Mouse (Mus musculus) CH12.LX (cell line): Measurements from ENCODE around the gene Palm2. TPM values are rescaled to one million over a fixed set of nuclear protein-coding genes. Genes with fewer than 3 reads are reported as not detected.

ENCODE experiments used
- DNase-seq: peaks from one replicate; pipeline ENCODE4 v3.0.0-alpha.2; 2013; ENCODE audit errors: extremely low read depth
- H3K27ac ChIP-seq: 2 replicates; pipeline ENCODE4 v1.5.1; 2012; ENCODE audit warnings: low read depth, mild to moderate bottlenecking, control low read depth, moderate library complexity; ENCODE audit not compliant: insufficient read depth
- H3K27me3 ChIP-seq: replicated peaks from 2 replicates; pipeline ENCODE3; 2012; ENCODE audit warnings: inconsistent platforms
- H3K36me3 ChIP-seq, 2 experiments: replicated peaks in 1 of 2; 2 replicates each; pipeline versions ENCODE3 to v1.6.1; 2012; ENCODE audit warnings: inconsistent platforms in 1 of 2, low read length in 1 of 2, mild to moderate bottlenecking in 1 of 2, mixed read lengths in 1 of 2, moderate library complexity in 1 of 2; ENCODE audit not compliant: control insufficient read depth in 1 of 2, insufficient read depth in 1 of 2
- H3K4me1 ChIP-seq, 2 experiments: 2 replicates each; pipeline ENCODE4 v1.6.1; 2012; ENCODE audit warnings: inconsistent platforms in 1 of 2, moderate library complexity in 1 of 2; ENCODE audit not compliant: insufficient read depth in 2 of 2, control insufficient read depth in 1 of 2
- H3K4me2 ChIP-seq: 2 replicates; pipeline ENCODE4 v1.6.1; 2012; ENCODE audit warnings: low read depth, mild to moderate bottlenecking, control low read depth; ENCODE audit not compliant: poor library complexity, insufficient read depth, severe bottlenecking
- H3K4me3 ChIP-seq, 3 experiments: fragments of 150-350 bp in 1 of 3; sonication (generic) in 1 of 3; replicated peaks in 1 of 3; 2 replicates each; pipeline versions ENCODE3 to v1.5.1; 2011 to 2012; ENCODE audit warnings: low read depth in 2 of 3, low read length in 2 of 3, mild to moderate bottlenecking in 2 of 3, moderate library complexity in 2 of 3, control low read depth in 1 of 3, improper control_type of control experiment in 1 of 3, inconsistent platforms in 1 of 3, mixed read lengths in 1 of 3; ENCODE audit not compliant: poor library complexity in 1 of 3
- H3K79me2 ChIP-seq: replicated peaks from 2 replicates; pipeline ENCODE4 v1.6.1; 2012; ENCODE audit warnings: mild to moderate bottlenecking, moderate library complexity; ENCODE audit not compliant: control insufficient read depth, poor library complexity, insufficient read depth, severe bottlenecking; ENCODE audit errors: extremely low read depth
- H3K9ac ChIP-seq: 2 replicates; pipeline ENCODE4 v1.6.1; 2012; ENCODE audit warnings: low read depth, mild to moderate bottlenecking, control low read depth, moderate library complexity; ENCODE audit not compliant: insufficient read depth
- H3K9me3 ChIP-seq: replicated peaks from 2 replicates; pipeline ENCODE3; 2012; ENCODE audit warnings: low read length, inconsistent platforms, mixed read lengths
- BHLHE40 ChIP-seq: IDR thresholded peaks from 2 replicates; pipeline ENCODE4 v1.6.1; 2011; ENCODE audit warnings: mild to moderate bottlenecking, low read depth, low read length, improper control_type of control experiment
- CHD2 ChIP-seq: IDR thresholded peaks from 2 replicates; pipeline ENCODE4 v1.6.1; 2011; ENCODE audit warnings: low read length, improper control_type of control experiment
- CTCF ChIP-seq, 2 experiments: IDR thresholded peaks in 1 of 2; conservative IDR thresholded peaks in 1 of 2; 2 replicates each; pipeline ENCODE4 v1.5.1; 2011 to 2012; ENCODE audit warnings: low read depth in 2 of 2, low read length in 2 of 2, improper control_type of control experiment in 1 of 2, inconsistent platforms in 1 of 2, mild to moderate bottlenecking in 1 of 2, moderate library complexity in 1 of 2
- E2F4 ChIP-seq: IDR thresholded peaks from 2 replicates; pipeline ENCODE4 v1.6.1; 2011; ENCODE audit warnings: low read depth, low read length, improper control_type of control experiment; ENCODE audit not compliant: insufficient replicate concordance
- ELF1 ChIP-seq: IDR thresholded peaks from 2 replicates; pipeline ENCODE4 v1.6.1; 2014; ENCODE audit warnings: low read depth, mild to moderate bottlenecking, inconsistent platforms, low read length, improper control_type of control experiment
- ETS1 ChIP-seq: conservative IDR thresholded peaks from 2 replicates; pipeline ENCODE4 v1.6.1; 2012; ENCODE audit warnings: low read depth, mild to moderate bottlenecking, inconsistent platforms, low read length, improper control_type of control experiment, moderate library complexity
- GABPA ChIP-seq: IDR thresholded peaks from 2 replicates; pipeline ENCODE4 v1.6.1; 2012; ENCODE audit warnings: low read depth, low read length, improper control_type of control experiment, inconsistent platforms; ENCODE audit not compliant: insufficient replicate concordance
- HCFC1 ChIP-seq: IDR thresholded peaks from 2 replicates; pipeline ENCODE4 v1.6.1; 2012; ENCODE audit warnings: low read depth, mild to moderate bottlenecking, inconsistent platforms, low read length, improper control_type of control experiment
- IRF4 ChIP-seq: IDR thresholded peaks from 2 replicates; pipeline ENCODE4 v1.6.1; 2014; ENCODE audit warnings: low read depth, mild to moderate bottlenecking, inconsistent platforms, low read length, improper control_type of control experiment
- JUN ChIP-seq: IDR thresholded peaks from 2 replicates; pipeline ENCODE4 v1.6.1; 2011; ENCODE audit warnings: low read depth, mild to moderate bottlenecking, low read length, improper control_type of control experiment, moderate library complexity; ENCODE audit not compliant: insufficient read depth
- JUND ChIP-seq: conservative IDR thresholded peaks from 2 replicates; pipeline ENCODE4 v1.6.1; 2011; ENCODE audit warnings: low read depth, low read length, improper control_type of control experiment
- KAT2A ChIP-seq: IDR thresholded peaks from 2 replicates; pipeline ENCODE4 v1.6.1; 2012; ENCODE audit warnings: low read length, improper control_type of control experiment, inconsistent platforms; ENCODE audit not compliant: insufficient replicate concordance
- MAX ChIP-seq: IDR thresholded peaks from 2 replicates; pipeline ENCODE4 v1.6.1; 2011; ENCODE audit warnings: low read length, improper control_type of control experiment
- MAZ ChIP-seq: IDR thresholded peaks from 2 replicates; pipeline ENCODE4 v1.6.1; 2012; ENCODE audit warnings: low read depth, mild to moderate bottlenecking, inconsistent platforms, low read length, improper control_type of control experiment, moderate library complexity
- MEF2A ChIP-seq: IDR thresholded peaks from 2 replicates; pipeline ENCODE4 v1.6.1; 2014; ENCODE audit warnings: low read depth, mild to moderate bottlenecking, inconsistent platforms, low read length, improper control_type of control experiment, borderline replicate concordance
- MXI1 ChIP-seq: IDR thresholded peaks from 2 replicates; pipeline ENCODE4 v1.6.1; 2011; ENCODE audit warnings: mild to moderate bottlenecking, low read depth, low read length, improper control_type of control experiment
- MYC ChIP-seq: IDR thresholded peaks from 2 replicates; pipeline ENCODE4 v1.6.1; 2011; ENCODE audit warnings: low read depth, mild to moderate bottlenecking, improper control_type of control experiment, low read length
- NELFE ChIP-seq: IDR thresholded peaks from 2 replicates; pipeline ENCODE4 v1.6.1; 2011; ENCODE audit warnings: low read depth, low read length, improper control_type of control experiment
- NRF1 ChIP-seq: IDR thresholded peaks from 2 replicates; pipeline ENCODE4 v1.6.1; 2014; ENCODE audit warnings: low read depth, mild to moderate bottlenecking, inconsistent platforms, low read length, improper control_type of control experiment, moderate library complexity
- POLR2A ChIP-seq: IDR thresholded peaks from 2 replicates; pipeline ENCODE4 v1.6.1; 2011; ENCODE audit warnings: low read depth, mild to moderate bottlenecking, improper control_type of control experiment, low read length
- RAD21 ChIP-seq: IDR thresholded peaks from 2 replicates; pipeline ENCODE4 v1.6.1; 2011; ENCODE audit warnings: low read depth, mild to moderate bottlenecking, low read length, improper control_type of control experiment, moderate library complexity
- RCOR1 ChIP-seq: conservative IDR thresholded peaks from 2 replicates; pipeline ENCODE4 v1.6.1; 2012; ENCODE audit warnings: low read depth, mild to moderate bottlenecking, inconsistent platforms, low read length, improper control_type of control experiment
- SIN3A ChIP-seq: IDR thresholded peaks from 2 replicates; pipeline ENCODE4 v1.6.1; 2012; ENCODE audit warnings: low read length, improper control_type of control experiment, inconsistent platforms
- SMC3 ChIP-seq: IDR thresholded peaks from 2 replicates; pipeline ENCODE4 v1.6.1; 2011; ENCODE audit warnings: low read depth, low read length, improper control_type of control experiment
- TCF12 ChIP-seq: IDR thresholded peaks from 2 replicates; pipeline ENCODE4 v1.6.1; 2014; ENCODE audit warnings: low read depth, mild to moderate bottlenecking, inconsistent platforms, low read length, improper control_type of control experiment
- UBTF ChIP-seq: IDR thresholded peaks from 2 replicates; pipeline ENCODE4 v1.6.1; 2012; ENCODE audit warnings: low read depth, mild to moderate bottlenecking, inconsistent platforms, low read length, improper control_type of control experiment, moderate library complexity
- USF1 ChIP-seq: IDR thresholded peaks from 2 replicates; pipeline ENCODE4 v1.6.1; 2014; ENCODE audit warnings: low read depth, mild to moderate bottlenecking, inconsistent platforms, low read length, improper control_type of control experiment
- USF2 ChIP-seq: conservative IDR thresholded peaks from 2 replicates; pipeline ENCODE4 v1.6.1; 2011; ENCODE audit warnings: low read depth, low read length, improper control_type of control experiment
- ZKSCAN1 ChIP-seq: IDR thresholded peaks from 2 replicates; pipeline ENCODE4 v1.6.1; 2012; ENCODE audit warnings: low read depth, inconsistent platforms, low read length, improper control_type of control experiment, borderline replicate concordance
- ZMIZ1 ChIP-seq: IDR thresholded peaks from 2 replicates; pipeline ENCODE4 v1.6.1; 2012; ENCODE audit warnings: low read depth, mild to moderate bottlenecking, inconsistent platforms, low read length, improper control_type of control experiment
- ZNF384 ChIP-seq: IDR thresholded peaks from 2 replicates; pipeline ENCODE4 v1.6.1; 2012; ENCODE audit warnings: low read depth, low read length, improper control_type of control experiment, inconsistent platforms
- dilution Hi-C: fragments of 300-500 bp; cut with MboI; formaldehyde crosslinking; loops from 2 replicates; pipeline ENCODE4 v1.14.3; 2020; ENCODE audit warnings: low sequenced_read_pairs; ENCODE audit not compliant: extremely low pct_unique_long_range_greater_than_20kb, extremely low pct_ligation_motif_present
- in situ Hi-C: fragments of 300-500 bp; cut with MboI; formaldehyde crosslinking; loops from 3 replicates; pipeline ENCODE4 v1.14.3; 2019; ENCODE audit warnings: low sequenced_read_pairs, low pct_ligation_motif_present, low pct_unique_long_range_greater_than_20kb, mixed read lengths
- polyA plus RNA-seq: library from polyadenylated mRNA; unstranded; fragments of >175 nt; gene quantifications from 2 replicates; pipeline ENCODE4 v1.2.1, GENCODE M21; 2012; ENCODE audit warnings: low read depth; ENCODE audit not compliant: insufficient read length
- total RNA-seq, 2 experiments: library from RNA; depleted of rRNA; stranded (reverse); fragments of 300-350 nt in 1 of 2; fragments of >200 nt in 1 of 2; gene quantifications; 2 replicates each; pipeline ENCODE4 v1.2.3; 2012 to 2014

The Palm2 gene
- total and polyA plus RNA-seq, 3 experiments, result not detected

DNA sequence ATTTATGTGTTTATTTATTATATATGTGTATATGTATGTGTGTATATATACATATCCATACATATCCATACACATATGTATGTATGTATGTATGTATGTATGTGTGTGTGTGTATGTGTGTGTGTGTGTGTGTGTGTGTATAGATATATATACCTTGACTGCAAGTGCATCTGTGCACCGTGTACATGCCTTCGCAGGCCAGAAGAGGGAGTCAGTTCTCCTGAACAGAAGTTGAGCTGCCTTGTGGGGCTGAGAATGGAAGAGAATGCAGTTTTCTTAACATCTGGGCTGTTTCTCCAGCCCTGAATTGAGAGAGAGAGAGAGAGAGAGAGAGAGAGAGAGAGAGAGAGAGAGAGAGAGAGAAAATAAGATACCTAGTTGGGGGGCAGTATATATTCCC lies 289.6 kb downstream of the Palm2 start:
- H3K9me3 ChIP-seq, result no peaks in the 10 kb centered on the region
- dilution Hi-C loops, result no loop called here
- H3K27ac ChIP-seq, result no peak overlapping the region
- no peak overlapping the region for H3K9ac ChIP-seq
- H3K4me1 ChIP-seq, result peaks cover 30 to 75% of the 10 kb centered on the region in 2 experiments
- no peaks in the 10 kb centered on the region for H3K27me3 ChIP-seq
- no peaks in the 10 kb centered on the region for H3K79me2 ChIP-seq
- no peak overlapping the region for H3K4me3 ChIP-seq
- H3K36me3 ChIP-seq, result no peaks in the 10 kb centered on the region
- peak; percentile 48 for DNase-seq
- in situ Hi-C loops, result no loop called here
- no peak overlapping the region for H3K4me2 ChIP-seq
- TF ChIP-seq E2F4, result no peak
- TF ChIP-seq MEF2A, result no peak
- no peak for TF ChIP-seq MAZ
- no peak for TF ChIP-seq BHLHE40
- TF ChIP-seq IRF4, result no peak
- TF ChIP-seq NELFE, result no peak
- TF ChIP-seq MXI1, result no peak
- TF ChIP-seq RAD21, result peak; percentile 57
- no peak for TF ChIP-seq POLR2A
- TF ChIP-seq CTCF (conservative IDR thresholded peaks at IDR 0.05 in 1 of 2, IDR thresholded peaks at IDR 0.05 in 1 of 2; ENCODE audit: low read depth in 2 of 2, low read length in 2 of 2), result peak in 1 of 2 experiments; percentile 63; a peak in 2 of 4 replicates
- no peak for TF ChIP-seq ZMIZ1
- TF ChIP-seq MYC, result no peak
- no peak for TF ChIP-seq JUN
- peak; percentile 70 for TF ChIP-seq SMC3
- no peak for TF ChIP-seq KAT2A

DNA sequence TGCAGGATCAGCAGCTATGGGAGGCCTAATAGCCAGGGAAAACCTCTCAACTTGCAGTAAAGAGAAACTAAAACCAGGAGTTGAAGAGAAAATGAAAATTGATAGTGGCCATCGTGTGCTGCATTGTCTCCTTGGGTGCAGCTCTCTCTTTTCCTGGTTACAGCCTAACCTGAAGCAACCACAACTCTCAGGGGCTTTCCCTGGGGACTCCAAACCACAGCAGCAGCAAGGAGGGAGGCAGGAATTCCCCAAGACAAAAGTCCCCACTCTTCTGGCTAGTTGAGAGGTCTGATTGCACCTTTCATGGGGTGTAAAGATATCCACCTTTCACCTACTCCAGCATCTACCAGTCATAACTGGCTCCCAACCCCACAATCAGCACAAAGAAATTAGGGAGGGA lies 291.5 kb downstream of the Palm2 start:
- Histone ChIP-seq H3K27ac (no peak overlapping the region), H3K79me2 (no peaks in the 10 kb centered on the region), H3K9ac (no peak overlapping the region), H3K36me3 (no peaks in the 10 kb centered on the region), H3K9me3 (no peaks in the 10 kb centered on the region), H3K27me3 (no peaks in the 10 kb centered on the region), H3K4me1 (peaks cover 27 to 64% of the 10 kb centered on the region in 2 experiments), H3K4me3 (no peak overlapping the region), H3K4me2 (peak overlapping the region; percentile 69)
- dilution Hi-C loops, result no loop called here
- peak; percentile 58 for DNase-seq
- in situ Hi-C loops, result no loop called here
- TF ChIP-seq JUN, result no peak
- TF ChIP-seq GABPA, result no peak
- TF ChIP-seq NELFE, result no peak
- peak; percentile 75 for TF ChIP-seq IRF4
- TF ChIP-seq NRF1, result no peak
- TF ChIP-seq POLR2A, result no peak
- peak; percentile 69 for TF ChIP-seq MEF2A
- no peak for TF ChIP-seq USF2
- no peak for TF ChIP-seq E2F4
- TF ChIP-seq MAX, result no peak
- no peak for TF ChIP-seq MYC
- TF ChIP-seq JUND, result no peak
- peak; percentile 58; the same call in 1 of the 2 replicates for TF ChIP-seq RCOR1
- no peak for TF ChIP-seq SMC3
- TF ChIP-seq HCFC1, result no peak
- no peak for TF ChIP-seq ZNF384
- no peak for TF ChIP-seq ZKSCAN1
- no peak for TF ChIP-seq SIN3A
- peak; percentile 62 for TF ChIP-seq BHLHE40
- 0 out of 2 replicates have a peak, but pooled peaks have one; percentile 43 for TF ChIP-seq MAZ
- TF ChIP-seq CHD2, result 0 out of 2 replicates have a peak, but pooled peaks have one; percentile 42
- TF ChIP-seq TCF12, result peak; percentile 60; the same call in 1 of the 2 replicates
- peak; percentile 50; the same call in 1 of the 2 replicates for TF ChIP-seq ELF1
- TF ChIP-seq USF1, result no peak
- TF ChIP-seq UBTF, result no peak
- TF ChIP-seq CTCF (conservative IDR thresholded peaks at IDR 0.05 in 1 of 2, IDR thresholded peaks at IDR 0.05 in 1 of 2; ENCODE audit: low read depth in 2 of 2, low read length in 2 of 2), result no peak
- peak; percentile 81 for TF ChIP-seq ETS1
